Mouse (Mus musculus) CH12.LX (cell line): Measurements from ENCODE around the gene Ppp1cc.

Source experiments
- CTCF ChIP-seq, 2 experiments: IDR thresholded peaks in 1 of 2; conservative IDR thresholded peaks in 1 of 2; 2 replicates each; pipeline ENCODE4 v1.5.1; 2011 to 2012; ENCODE audit warnings: low read depth in 2 of 2, low read length in 2 of 2, improper control_type of control experiment in 1 of 2, inconsistent platforms in 1 of 2, mild to moderate bottlenecking in 1 of 2, moderate library complexity in 1 of 2
- EP300 ChIP-seq: IDR thresholded peaks from 2 replicates; pipeline ENCODE4 v1.6.1; 2011; ENCODE audit warnings: low read length, improper control_type of control experiment
- MAZ ChIP-seq: IDR thresholded peaks from 2 replicates; pipeline ENCODE4 v1.6.1; 2012; ENCODE audit warnings: low read depth, mild to moderate bottlenecking, inconsistent platforms, low read length, improper control_type of control experiment, moderate library complexity
- NELFE ChIP-seq: IDR thresholded peaks from 2 replicates; pipeline ENCODE4 v1.6.1; 2011; ENCODE audit warnings: low read depth, low read length, improper control_type of control experiment
- PAX5 ChIP-seq: IDR thresholded peaks from 2 replicates; pipeline ENCODE4 v1.6.1; 2012; ENCODE audit warnings: low read length, inconsistent platforms, mixed read lengths
- POLR2A ChIP-seq: IDR thresholded peaks from 2 replicates; pipeline ENCODE4 v1.6.1; 2011; ENCODE audit warnings: low read depth, mild to moderate bottlenecking, improper control_type of control experiment, low read length
- RCOR1 ChIP-seq: conservative IDR thresholded peaks from 2 replicates; pipeline ENCODE4 v1.6.1; 2012; ENCODE audit warnings: low read depth, mild to moderate bottlenecking, inconsistent platforms, low read length, improper control_type of control experiment

DNA sequence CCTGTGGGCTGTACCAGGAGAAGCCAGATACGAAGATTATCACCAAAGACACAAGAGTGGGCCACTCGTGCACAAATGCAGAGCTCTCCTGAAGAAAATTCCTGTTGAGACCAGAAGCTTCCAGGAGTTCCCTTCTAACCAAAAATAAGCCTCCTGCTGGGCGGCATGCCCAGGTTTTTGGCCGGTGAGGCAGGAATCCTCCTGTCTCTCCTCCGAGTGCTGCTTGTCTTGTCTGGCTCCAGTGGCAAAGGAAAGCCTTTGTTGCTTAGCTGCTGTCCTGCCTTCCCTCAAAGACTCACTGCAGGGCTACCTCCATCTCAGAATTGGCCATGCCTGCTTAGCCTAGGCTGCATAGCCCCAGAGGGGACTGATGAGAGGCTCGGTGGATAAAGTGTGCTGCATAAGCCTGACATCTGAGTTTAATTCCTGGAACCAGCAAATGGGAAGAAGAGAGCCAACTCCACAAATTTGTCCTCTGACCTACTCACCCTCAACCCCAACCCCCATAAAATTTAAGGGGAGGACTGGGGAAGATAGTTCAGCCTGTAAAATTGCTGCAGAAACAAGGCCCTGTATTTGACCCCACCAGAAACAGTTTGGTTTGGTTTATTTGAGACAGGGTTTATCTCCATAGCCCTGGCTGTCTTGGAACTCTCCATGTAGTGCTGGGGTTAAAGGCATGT lies 7.3 kb downstream of the Ppp1cc start:
- no peak for TF ChIP-seq RCOR1
- TF ChIP-seq CTCF (conservative IDR thresholded peaks at IDR 0.05 in 1 of 2, IDR thresholded peaks at IDR 0.05 in 1 of 2; ENCODE audit: low read depth in 2 of 2, low read length in 2 of 2): no peak
- TF ChIP-seq MAZ: no peak
- no peak for TF ChIP-seq EP300
- no peak; the same call in 1 of the 2 replicates for TF ChIP-seq POLR2A
- TF ChIP-seq NELFE: no peak
- no peak for TF ChIP-seq PAX5
